Mouse (Mus musculus): ENCODE results near the gene Cd72.

The Cd72 gene

DNA sequence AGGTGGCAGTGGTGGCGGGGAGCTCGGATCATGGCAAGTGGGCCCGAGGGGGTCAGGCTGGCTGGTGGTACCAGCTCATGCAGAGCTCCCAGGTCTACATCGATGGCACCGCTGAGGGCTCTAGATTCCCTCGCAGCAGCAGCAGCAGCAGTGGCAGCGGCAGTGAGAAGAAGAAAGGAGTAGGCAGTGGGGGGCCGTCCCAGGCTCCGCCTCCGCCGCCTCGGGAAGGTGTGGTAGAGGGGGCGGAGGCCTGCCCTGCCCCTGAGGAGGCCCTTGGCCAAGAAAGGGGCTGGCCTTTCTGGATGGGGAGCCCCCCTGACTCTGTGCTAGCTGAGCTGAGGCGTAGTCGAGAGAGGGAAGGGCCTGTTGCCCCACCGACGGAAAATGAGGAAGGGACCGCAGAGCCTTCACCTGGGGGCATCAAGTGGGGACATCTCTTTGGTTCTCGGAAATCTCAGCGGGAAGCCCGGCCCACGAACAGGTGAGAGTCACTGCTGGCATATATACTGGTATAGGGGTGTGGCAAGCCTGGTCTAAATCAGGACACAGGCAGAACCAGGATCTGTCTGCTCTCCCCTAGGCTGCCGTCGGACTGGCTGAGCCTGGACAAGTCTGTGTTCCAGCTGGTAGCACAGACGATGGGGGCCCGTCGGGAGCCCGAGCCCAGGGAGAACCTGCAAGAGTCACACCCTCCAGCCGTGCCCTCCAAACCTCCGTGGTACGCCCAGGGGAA lies 28.6 kb downstream of the Cd72 start:
- no peak for DNase-seq

GRCm38 (mm10) chr4:43425197-43425596 lies 29.2 kb downstream of the Cd72 start:
- no peak for DNase-seq

- DNase-seq, result no peak
Observed at GRCm38 (mm10) chr4:43424072-43424471, 30.4 kb downstream of the Cd72 start.

DNA sequence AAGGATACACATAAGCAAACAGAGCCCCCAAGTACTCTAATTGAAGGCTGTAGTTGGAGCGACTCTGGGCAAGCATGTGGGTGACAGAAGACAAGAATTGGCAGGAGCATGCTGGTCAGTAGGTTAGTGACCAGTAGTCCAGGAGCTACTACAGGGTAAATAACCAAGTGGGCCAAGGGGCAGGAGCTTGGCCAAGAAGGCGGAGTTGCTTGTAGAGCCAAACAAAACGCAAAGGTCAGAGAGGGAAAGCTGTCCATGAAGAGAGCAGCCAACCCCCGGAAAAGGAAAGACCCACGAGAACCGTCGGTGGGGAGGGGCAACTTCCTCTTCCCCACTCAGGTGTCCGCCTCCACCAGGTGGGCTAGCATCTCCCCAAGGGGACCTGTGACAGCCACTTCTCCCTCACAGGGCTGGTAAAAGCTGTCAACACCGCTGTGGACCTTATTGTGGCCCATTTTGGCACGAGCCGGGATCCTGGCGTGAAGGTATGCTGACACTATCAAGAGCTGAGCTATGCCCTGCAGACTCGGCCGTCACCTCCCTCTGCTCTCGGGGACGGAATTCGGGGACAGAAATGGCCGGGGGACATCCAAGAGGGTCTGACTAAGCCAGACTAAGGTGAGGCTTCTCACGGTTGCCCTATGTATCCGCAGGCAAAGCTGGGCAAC lies 31.0 kb downstream of the Cd72 start:
- no peak for DNase-seq

GRCm38 (mm10) chr4:43421632-43422240 lies 32.7 kb downstream of the Cd72 start:
- DNase-seq, result no peak

GRCm38 (mm10) chr4:43420305-43420704 lies 34.1 kb downstream of the Cd72 start:
- peak; percentile 77 for DNase-seq

- no peak for DNase-seq
Observed at GRCm38 (mm10) chr4:43419801-43420281, 34.6 kb downstream of the Cd72 start.

DNA sequence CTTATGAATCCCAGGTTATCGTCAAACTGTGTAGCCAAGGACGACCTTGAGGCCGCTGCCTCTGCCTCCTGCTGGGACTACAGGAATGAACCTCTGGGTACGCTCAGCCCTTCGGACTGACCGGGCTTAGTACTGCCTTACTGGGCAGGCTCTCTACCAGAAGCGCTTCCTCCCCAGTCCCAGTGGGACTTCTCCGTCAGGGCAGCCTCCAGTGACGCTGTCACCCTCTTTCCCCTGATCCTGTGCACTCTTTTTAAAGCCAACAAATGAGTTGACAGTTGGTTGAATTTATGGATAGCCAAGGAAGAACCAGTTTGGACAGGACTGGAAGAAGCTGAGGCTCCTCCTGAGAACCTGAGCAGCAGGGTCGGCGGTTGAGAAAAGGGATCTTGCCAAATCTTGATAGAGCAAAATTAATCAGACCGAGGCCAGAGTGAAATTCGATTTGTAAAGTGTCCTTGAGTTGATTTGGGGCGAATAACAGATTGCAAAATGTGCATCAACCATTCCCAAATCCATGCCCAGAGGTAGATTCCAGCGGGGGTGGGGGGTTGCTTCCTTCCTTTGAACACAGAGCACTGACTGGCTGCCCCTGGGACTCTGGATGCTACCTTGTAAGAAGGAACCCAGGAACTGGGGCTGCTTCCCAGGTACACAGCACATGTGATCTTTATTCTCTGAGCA lies 35.3 kb downstream of the Cd72 start:
- DNase-seq, result no peak

GRCm38 (mm10) chr4:43418450-43418849 lies 36.0 kb downstream of the Cd72 start:
- DNase-seq, result no peak

DNA sequence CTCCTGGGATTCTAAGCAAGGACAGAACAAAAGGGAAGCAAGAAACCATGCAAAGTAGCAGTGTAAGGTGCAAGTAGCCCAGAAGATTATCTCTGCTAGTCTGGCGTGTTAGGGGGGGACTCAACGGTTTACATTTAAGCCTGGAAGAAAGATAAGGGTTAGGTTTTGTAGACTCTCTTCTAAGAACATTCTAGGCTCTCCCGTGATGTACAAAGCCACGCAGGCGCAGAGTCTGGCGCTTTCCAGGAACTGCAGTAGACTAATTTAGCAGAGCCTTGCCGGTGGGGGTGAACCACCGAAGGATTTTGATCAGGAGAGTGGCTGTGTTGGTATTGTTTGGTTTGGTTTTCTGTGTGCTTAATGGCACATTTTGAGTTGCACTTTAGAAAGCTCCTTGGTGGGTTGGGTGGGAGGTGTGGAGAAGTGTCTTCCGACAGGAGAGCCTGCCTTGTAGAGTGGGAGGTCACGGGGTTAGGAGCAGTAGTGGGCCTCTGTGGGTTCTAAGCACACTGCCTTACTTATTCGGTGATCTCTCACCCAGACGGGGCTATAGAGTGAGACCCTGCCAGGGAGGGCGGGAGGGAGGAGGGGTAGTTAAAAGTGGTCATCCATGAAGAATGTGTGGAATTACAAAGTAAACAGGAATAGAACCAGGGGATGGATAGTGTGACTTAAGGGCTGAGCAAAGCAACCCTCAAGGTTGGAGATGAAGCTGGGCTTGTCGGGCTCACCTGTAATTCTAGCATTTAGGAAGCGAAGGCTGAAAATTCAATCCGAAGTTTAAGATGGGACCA lies 37.0 kb downstream of the Cd72 start:
- no peak for DNase-seq

- DNase-seq, result no peak
Observed at GRCm38 (mm10) chr4:43416071-43416490, 38.3 kb downstream of the Cd72 start.

- DNase-seq, result no peak
Observed at GRCm38 (mm10) chr4:43415221-43416070, 39.0 kb downstream of the Cd72 start.

DNA sequence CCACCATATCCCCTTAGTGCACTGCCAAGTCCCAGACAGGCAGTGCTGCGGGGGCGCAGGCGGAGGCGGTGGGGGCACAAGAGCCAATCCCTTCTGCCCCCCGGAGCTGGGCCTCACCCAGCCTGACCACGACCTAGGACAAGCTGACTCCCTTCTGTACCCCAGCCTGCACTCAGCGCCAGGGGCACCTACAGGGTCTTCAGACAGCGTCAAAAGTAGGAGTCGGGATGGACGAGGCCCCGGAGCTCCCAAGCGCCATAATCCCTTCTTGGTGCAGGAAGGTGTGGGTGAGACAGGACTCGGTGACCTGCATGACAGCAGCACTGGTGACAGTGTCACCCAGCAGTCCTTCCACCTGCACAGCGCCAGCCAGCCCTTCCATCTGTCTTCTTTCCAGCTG lies 39.7 kb downstream of the Cd72 start:
- DNase-seq, result no peak

- no peak for DNase-seq
Observed at GRCm38 (mm10) chr4:43407071-43407920, 47.1 kb downstream of the Cd72 start.

- peak; percentile 68 for DNase-seq
Observed at GRCm38 (mm10) chr4:43406162-43406971, 48.1 kb downstream of the Cd72 start.

DNA sequence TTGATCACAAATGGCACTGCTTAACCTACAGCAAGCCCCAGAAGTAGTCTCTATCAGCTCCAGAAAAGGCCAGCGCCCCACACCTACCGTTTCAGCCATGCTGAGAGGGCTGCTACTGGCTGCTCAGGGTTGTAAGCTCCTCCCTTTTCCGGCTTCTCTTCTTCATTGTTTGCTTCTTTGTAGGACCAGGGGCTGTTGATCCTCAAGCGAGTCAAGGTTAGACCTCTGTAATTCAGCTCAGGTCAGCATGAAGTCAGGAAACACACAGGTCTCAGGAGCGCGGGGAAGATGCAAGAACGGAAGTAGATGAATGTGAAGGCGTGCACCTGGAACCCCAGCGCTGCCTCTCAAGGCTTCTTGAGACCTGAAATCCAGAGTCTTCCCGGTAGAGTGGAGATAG lies 49.7 kb downstream of the Cd72 start:
- no peak for DNase-seq

DNA sequence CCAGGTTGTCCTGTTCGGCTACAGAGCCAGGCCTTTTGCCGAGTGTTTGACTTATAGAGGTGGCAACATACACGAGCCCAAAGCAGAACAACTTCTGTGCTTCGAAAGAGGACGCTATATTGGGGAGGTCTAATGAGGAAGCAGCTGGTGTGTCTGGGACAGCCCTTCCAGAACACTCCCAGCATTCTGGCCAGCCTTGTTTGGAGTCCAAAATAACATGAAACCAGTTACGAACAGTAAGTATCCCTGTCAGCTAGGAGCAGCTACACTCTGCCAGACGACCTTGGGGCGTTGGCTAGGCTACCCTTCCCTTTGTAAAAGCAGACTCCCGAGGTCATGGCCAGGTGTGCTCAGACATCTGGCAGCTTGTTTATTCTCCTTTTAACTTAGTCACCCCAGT lies 52.2 kb downstream of the Cd72 start:
- DNase-seq, result no peak

- DNase-seq, result no peak
Observed at GRCm38 (mm10) chr4:43401486-43401885, 52.9 kb downstream of the Cd72 start.

DNA sequence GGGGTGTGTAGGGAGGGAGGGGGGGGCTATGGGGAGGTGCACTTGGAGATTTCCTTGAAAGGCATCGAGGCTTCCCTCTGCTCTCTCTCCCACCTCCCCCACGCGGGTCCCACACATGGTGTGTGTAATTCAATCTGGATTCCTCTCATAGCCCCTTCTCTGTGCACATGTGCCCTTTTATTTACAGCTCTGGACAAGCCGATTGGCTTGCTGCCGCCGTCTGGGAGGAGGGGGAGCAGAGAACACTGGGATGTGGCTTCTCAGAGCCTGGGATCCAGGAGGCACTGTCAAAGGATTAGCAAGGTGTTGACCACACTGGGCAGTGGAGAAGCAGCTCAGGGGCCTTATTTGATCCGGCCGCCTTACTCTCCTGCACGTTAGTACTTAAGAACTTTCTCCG lies 53.5 kb downstream of the Cd72 start:
- DNase-seq, result no peak

Measured in right cerebral cortex, postnatal 14 days (tissue).